Mouse (Mus musculus): Measurements from ENCODE around the gene Zfp385c.
"Not testable (repeated sequence)": the region's sequence is repeated elsewhere in the genome, so short reads cannot be mapped to it uniquely, and the experiment has no call there.

Zfp385c gene

GRCm38 (mm10) chr11:100622714-100623113 is 69.5 kb downstream of the Zfp385c start:
- peak; percentile 97 for DNase-seq

- no peak for DNase-seq
Observed at GRCm38 (mm10) chr11:100619982-100620381, 72.3 kb downstream of the Zfp385c start, which contains the start of gene Dnajc7. Gene Dnajc7 (minus strand): TSS chr11:100620168.

GRCm38 (mm10) chr11:100619485-100619975 is 72.7 kb downstream of the Zfp385c start:
- DNase-seq: peak; percentile 95

GRCm38 (mm10) chr11:100618761-100619484 is 73.3 kb downstream of the Zfp385c start, which contains the start of gene Nkiras2:
Gene Nkiras2 (plus strand): TSS chr11:100619244.
- peak; percentile 80 for DNase-seq

GRCm38 (mm10) chr11:100617480-100617879 is 74.8 kb downstream of the Zfp385c start:
- no peak for DNase-seq

- DNase-seq: not testable (repeated sequence)
Observed at GRCm38 (mm10) chr11:100616836-100617235, 75.4 kb downstream of the Zfp385c start.

- no peak for DNase-seq
Observed at GRCm38 (mm10) chr11:100616332-100616731, 75.9 kb downstream of the Zfp385c start.

- DNase-seq: peak; percentile 69
Observed at GRCm38 (mm10) chr11:100613241-100613640, 79.0 kb downstream of the Zfp385c start.

- no peak for DNase-seq
Observed at GRCm38 (mm10) chr11:100611627-100612026, 80.6 kb downstream of the Zfp385c start.

- DNase-seq: peak; percentile 33
Observed at GRCm38 (mm10) chr11:100609997-100610680, 82.1 kb downstream of the Zfp385c start.

- no peak for DNase-seq
Observed at GRCm38 (mm10) chr11:100609355-100609996, 82.8 kb downstream of the Zfp385c start.

GRCm38 (mm10) chr11:100608796-100609195 is 83.5 kb downstream of the Zfp385c start:
- peak; percentile 50 for DNase-seq

- DNase-seq: no peak
Observed at GRCm38 (mm10) chr11:100607121-100607520, 85.1 kb downstream of the Zfp385c start.

GRCm38 (mm10) chr11:100605451-100605850 is 86.8 kb downstream of the Zfp385c start:
- no peak for DNase-seq

GRCm38 (mm10) chr11:100604321-100605005 is 87.8 kb downstream of the Zfp385c start:
- no peak for DNase-seq

GRCm38 (mm10) chr11:100603813-100604212 is 88.4 kb downstream of the Zfp385c start:
- no peak for DNase-seq

GRCm38 (mm10) chr11:100603155-100603554 is 89.1 kb downstream of the Zfp385c start:
- no peak for DNase-seq

- DNase-seq: no peak
Observed at GRCm38 (mm10) chr11:100601372-100601771, 90.9 kb downstream of the Zfp385c start.

- no peak for DNase-seq
Observed at GRCm38 (mm10) chr11:100598074-100598473, 94.2 kb downstream of the Zfp385c start.

GRCm38 (mm10) chr11:100595533-100595932 is 96.7 kb downstream of the Zfp385c start:
- DNase-seq: no peak

GRCm38 (mm10) chr11:100594608-100595007 is 97.6 kb downstream of the Zfp385c start:
- DNase-seq: no peak

- no peak for DNase-seq
Observed at GRCm38 (mm10) chr11:100592346-100593046, 99.8 kb downstream of the Zfp385c start.
